Mouse (Mus musculus) megakaryocyte, embryonic 14.5 days (primary cell): ENCODE results near the gene Mri1.

Experiments used
- FLI1 ChIP-seq: IDR thresholded peaks from 2 replicates; pipeline ENCODE4 v1.6.1; 2012; ENCODE audit warnings: low read length, inconsistent platforms, mixed read lengths
- GATA1 ChIP-seq: IDR thresholded peaks from 3 replicates; pipeline ENCODE4 v1.6.1; 2012; ENCODE audit warnings: mixed read lengths, low read length, inconsistent platforms, borderline replicate concordance

DNA sequence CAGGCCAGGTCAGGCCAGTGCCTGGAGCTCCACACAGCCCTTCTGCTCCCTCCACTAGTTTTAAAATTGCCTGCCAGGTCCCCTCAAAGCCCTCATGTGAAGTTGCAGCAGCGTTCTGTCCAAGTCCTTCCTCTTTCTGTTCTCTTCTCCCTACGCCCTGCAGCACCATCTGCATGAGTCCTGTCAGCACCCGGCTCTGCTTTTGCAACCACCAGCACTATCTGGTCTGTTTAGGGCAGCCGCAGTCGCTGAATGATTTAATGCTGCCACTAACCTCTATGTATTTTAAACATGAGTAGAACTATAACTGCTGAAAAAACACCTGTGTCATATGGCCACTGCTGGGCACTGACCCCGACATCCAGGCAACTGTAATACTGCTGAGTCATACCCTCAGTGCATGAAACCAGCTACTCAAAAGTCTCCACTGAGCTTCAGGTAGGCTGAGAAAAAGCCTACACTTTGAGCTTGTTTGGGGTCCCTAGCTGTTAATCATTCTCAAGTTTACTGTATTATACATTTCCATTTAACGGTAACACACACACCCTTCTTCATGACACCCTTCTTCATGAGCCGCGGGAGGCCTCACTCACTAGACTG lies 34.5 kb downstream of the Mri1 start:
- TF ChIP-seq FLI1 (no peak), GATA1 (no peak)
